Mouse (Mus musculus): Measurements from ENCODE around the gene Syde2.

The Syde2 gene

GRCm38 (mm10) chr3:146059356-146059926 is 71.8 kb downstream of the Syde2 start:
- no peak for DNase-seq

DNA sequence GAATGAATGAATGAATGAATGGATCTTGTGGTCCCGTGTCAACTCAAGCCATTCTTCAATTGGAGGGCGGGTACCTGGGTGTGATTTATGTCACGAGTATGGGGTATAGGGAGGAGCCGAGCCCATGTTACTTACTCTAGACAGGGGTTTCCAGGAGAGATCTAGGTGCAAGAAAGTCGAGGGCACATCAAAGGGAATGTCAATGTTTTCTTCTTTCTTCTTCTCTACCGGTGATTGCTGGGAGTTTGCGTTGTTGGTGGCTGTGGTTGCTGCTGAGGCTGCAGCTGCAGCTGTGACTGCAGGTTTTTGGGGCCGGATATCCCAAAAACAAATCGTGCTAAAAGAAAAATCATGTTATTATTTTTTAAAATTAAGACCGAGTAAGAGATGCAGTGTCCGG is 75.5 kb downstream of the Syde2 start:
- peak; percentile 57 for DNase-seq

- no peak for DNase-seq
These were observed 81.6 kb downstream of the Syde2 start for GRCm38 (mm10) chr3:146069276-146069675.

All from thymus, postnatal 25 days (tissue).